In the genomic region with DNA sequence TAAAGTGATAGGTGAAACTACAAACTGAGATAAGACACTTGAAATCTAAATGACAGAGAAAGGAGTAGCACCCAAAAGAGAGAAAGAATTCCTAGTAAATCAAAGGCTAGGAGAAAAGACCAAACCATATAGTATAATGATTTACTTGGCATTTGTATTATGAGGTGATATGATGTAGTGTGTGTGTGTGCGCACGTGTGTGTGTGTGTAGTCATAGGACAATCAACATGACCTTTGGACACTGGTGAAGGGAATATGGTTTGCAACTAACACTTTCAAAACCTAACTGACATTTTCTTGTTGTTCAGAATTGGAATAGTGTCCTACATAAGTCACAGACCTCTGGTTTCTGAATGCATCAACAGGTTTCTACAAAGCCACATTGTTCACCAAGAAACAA, we compare ENCODE assay signal across 22 mouse cellular contexts.
DNase-seq lines count a peak whose midpoint lies in the region; ATAC-seq lines count a peak whose summit lies in the region.
"Had no signal": no experiment of that assay in that cellular context is flagged by ENCODE, and none has a peak within 500 bp of the region (broad histone marks: within the 10 kb centered on the region; RNA-seq: fewer than 3 reads in every experiment).

No protein-coding gene starts in this region.

- no peak overlapping the region for H3K27ac ChIP-seq in intestine, embryonic 14.5 days (ENCODE audit: low read depth)
- H3K27ac ChIP-seq in intestine, embryonic 16.5 days (ENCODE audit: low read length): no peak overlapping the region
- H3K27ac ChIP-seq: embryonic facial prominence, embryonic 10.5 days; embryonic facial prominence, embryonic 12.5 days; forebrain, embryonic 13.5 days; forebrain, embryonic 15.5 days had no signal

- WGBS in intestine, embryonic 14.5 days: 74% methylated on average over 2 of the region's 2 CpGs
- 51% methylated on average over 2 of the region's 2 CpGs for WGBS in intestine, embryonic 16.5 days
- WGBS in large intestine, adult 2 months: 28% methylated on average over 2 of the region's 2 CpGs

- H3K9ac ChIP-seq in intestine, embryonic 14.5 days (ENCODE audit: low read length): no peak overlapping the region
- H3K9ac ChIP-seq in intestine, embryonic 16.5 days (ENCODE audit: low read depth, low read length): no peak overlapping the region
- H3K9ac ChIP-seq: embryonic facial prominence, embryonic 12.5 days; forebrain, embryonic 13.5 days; forebrain, embryonic 15.5 days had no signal

- H3K9me3 ChIP-seq in intestine, embryonic 14.5 days (ENCODE audit: control insufficient read depth, low read length): no peaks in the 10 kb centered on the region
- no peaks in the 10 kb centered on the region for H3K9me3 ChIP-seq in intestine, embryonic 16.5 days (ENCODE audit: control insufficient read depth, low read length)
- H3K9me3 ChIP-seq: embryonic facial prominence, embryonic 10.5 days; embryonic facial prominence, embryonic 12.5 days; forebrain, embryonic 13.5 days; forebrain, embryonic 15.5 days had no signal

- no peaks in the 10 kb centered on the region for H3K36me3 ChIP-seq in intestine, embryonic 14.5 days (ENCODE audit: control insufficient read depth, insufficient read depth, low read length)
- H3K36me3 ChIP-seq in intestine, embryonic 16.5 days (ENCODE audit: control insufficient read depth, insufficient read depth, low read length): no peaks in the 10 kb centered on the region
- H3K36me3 ChIP-seq: embryonic facial prominence, embryonic 10.5 days; embryonic facial prominence, embryonic 12.5 days; forebrain, embryonic 15.5 days had no signal

- H3K4me3 ChIP-seq in intestine, embryonic 14.5 days (ENCODE audit: low read depth, low read length): no peak overlapping the region
- H3K4me3 ChIP-seq in intestine, embryonic 16.5 days (ENCODE audit: low read length): no peak overlapping the region
- H3K4me3 ChIP-seq: embryonic facial prominence, embryonic 10.5 days; embryonic facial prominence, embryonic 12.5 days; forebrain, embryonic 13.5 days; forebrain, embryonic 15.5 days had no signal

- peak; percentile 17 for DNase-seq in Muller cell, postnatal 12 days (ENCODE audit: inconsistent ontology term)
- no peak for DNase-seq in intestine, embryonic 14.5 days (ENCODE audit: low spot score)
- peak; percentile 59 for DNase-seq in large intestine, adult 2 months (ENCODE audit: low read depth, low spot score)
- no peak for DNase-seq in left cerebral cortex, postnatal 25 days (ENCODE audit: low spot score in 2 of 2)
- no peak for DNase-seq in right cerebral cortex, postnatal 4 days
- no peak for DNase-seq in left cerebral cortex, adult 18-20 months (ENCODE audit: low spot score in 2 of 2)
- no peak for DNase-seq in layer of hippocampus, adult 9-10 months (ENCODE audit: low spot score)
- DNase-seq: adrenal gland, adult 8-10 months; adrenal gland, postnatal 14 days; adrenal gland, postnatal 36 days; cerebellum, adult 11-12 months; cerebellum, adult 2 months; cerebellum, adult 9-10 months; cerebellum, postnatal 10 days; cerebellum, postnatal 25 days had no signal

- intact Hi-C loops in left cerebral cortex, postnatal 25 days (cut with DNase I): no loop called here

- peak; percentile 83 for ATAC-seq in intestine, embryonic 14.5 days (replicated peaks; ENCODE audit: low FRiP score, low TSS enrichment, low read depth)
- peak; percentile 91 for ATAC-seq in intestine, embryonic 16.5 days
- ATAC-seq: activated CD4-positive, CD25-positive, alpha-beta regulatory T cell, adult 4 months; forebrain, embryonic 13.5 days; forebrain, embryonic 15.5 days; Patski had no signal

- H3K4me2 ChIP-seq in intestine, embryonic 14.5 days (ENCODE audit: low read length): no peak overlapping the region
- no peak overlapping the region for H3K4me2 ChIP-seq in intestine, embryonic 16.5 days (ENCODE audit: low read depth, low read length)
- H3K4me2 ChIP-seq: embryonic facial prominence, embryonic 12.5 days; forebrain, embryonic 13.5 days; forebrain, embryonic 15.5 days had no signal

- no peaks in the 10 kb centered on the region for H3K27me3 ChIP-seq in intestine, embryonic 14.5 days (replicated peaks; ENCODE audit: control insufficient read depth, insufficient read depth, low read length)
- H3K27me3 ChIP-seq in intestine, embryonic 16.5 days (replicated peaks; ENCODE audit: control insufficient read depth, insufficient read depth, low read length): no peaks in the 10 kb centered on the region
- H3K27me3 ChIP-seq: embryonic facial prominence, embryonic 12.5 days; forebrain, embryonic 13.5 days; forebrain, embryonic 15.5 days; Patski had no signal

- no peaks in the 10 kb centered on the region for H3K4me1 ChIP-seq in intestine, embryonic 14.5 days (replicated peaks; ENCODE audit: control insufficient read depth, insufficient read depth, low read length)
- H3K4me1 ChIP-seq in intestine, embryonic 16.5 days (ENCODE audit: control insufficient read depth, insufficient read depth, low read length): no peaks in the 10 kb centered on the region
- H3K4me1 ChIP-seq: embryonic facial prominence, embryonic 10.5 days; embryonic facial prominence, embryonic 12.5 days; forebrain, embryonic 13.5 days; forebrain, embryonic 15.5 days had no signal

Comparison
In these comparisons a context has a peak if more than half of its experiments do, and no peak if none do; other contexts are left out.
1. DNase-seq: peak in Muller cell, postnatal 12 days (single experiment) and large intestine, adult 2 months (single experiment); none in intestine, embryonic 14.5 days (single experiment), left cerebral cortex, postnatal 25 days (0 of 2), right cerebral cortex, postnatal 4 days (single experiment), left cerebral cortex, adult 18-20 months (0 of 2) and layer of hippocampus, adult 9-10 months (single experiment).